Mouse (Mus musculus) CH12.LX (cell line): Measurements from ENCODE around the gene Sec14l1. TPM values are rescaled to one million over a fixed set of nuclear protein-coding genes. Genes with fewer than 3 reads are reported as not detected.

Experiments
- DNase-seq: peaks from one replicate; pipeline ENCODE4 v3.0.0-alpha.2; 2013; ENCODE audit errors: extremely low read depth
- H3K27ac ChIP-seq: 2 replicates; pipeline ENCODE4 v1.5.1; 2012; ENCODE audit warnings: low read depth, mild to moderate bottlenecking, control low read depth, moderate library complexity; ENCODE audit not compliant: insufficient read depth
- H3K27me3 ChIP-seq: replicated peaks from 2 replicates; pipeline ENCODE3; 2012; ENCODE audit warnings: inconsistent platforms
- H3K36me3 ChIP-seq, 2 experiments: replicated peaks in 1 of 2; 2 replicates each; pipeline versions ENCODE3 to v1.6.1; 2012; ENCODE audit warnings: inconsistent platforms in 1 of 2, low read length in 1 of 2, mild to moderate bottlenecking in 1 of 2, mixed read lengths in 1 of 2, moderate library complexity in 1 of 2; ENCODE audit not compliant: control insufficient read depth in 1 of 2, insufficient read depth in 1 of 2
- H3K4me1 ChIP-seq, 2 experiments: 2 replicates each; pipeline ENCODE4 v1.6.1; 2012; ENCODE audit warnings: inconsistent platforms in 1 of 2, moderate library complexity in 1 of 2; ENCODE audit not compliant: insufficient read depth in 2 of 2, control insufficient read depth in 1 of 2
- H3K4me2 ChIP-seq: 2 replicates; pipeline ENCODE4 v1.6.1; 2012; ENCODE audit warnings: low read depth, mild to moderate bottlenecking, control low read depth; ENCODE audit not compliant: poor library complexity, insufficient read depth, severe bottlenecking
- H3K4me3 ChIP-seq, 3 experiments: fragments of 150-350 bp in 1 of 3; sonication (generic) in 1 of 3; replicated peaks in 1 of 3; 2 replicates each; pipeline versions ENCODE3 to v1.5.1; 2011 to 2012; ENCODE audit warnings: low read depth in 2 of 3, low read length in 2 of 3, mild to moderate bottlenecking in 2 of 3, moderate library complexity in 2 of 3, control low read depth in 1 of 3, improper control_type of control experiment in 1 of 3, inconsistent platforms in 1 of 3, mixed read lengths in 1 of 3; ENCODE audit not compliant: poor library complexity in 1 of 3
- H3K79me2 ChIP-seq: replicated peaks from 2 replicates; pipeline ENCODE4 v1.6.1; 2012; ENCODE audit warnings: mild to moderate bottlenecking, moderate library complexity; ENCODE audit not compliant: control insufficient read depth, poor library complexity, insufficient read depth, severe bottlenecking; ENCODE audit errors: extremely low read depth
- H3K9ac ChIP-seq: 2 replicates; pipeline ENCODE4 v1.6.1; 2012; ENCODE audit warnings: low read depth, mild to moderate bottlenecking, control low read depth, moderate library complexity; ENCODE audit not compliant: insufficient read depth
- H3K9me3 ChIP-seq: replicated peaks from 2 replicates; pipeline ENCODE3; 2012; ENCODE audit warnings: low read length, inconsistent platforms, mixed read lengths
- BHLHE40 ChIP-seq: IDR thresholded peaks from 2 replicates; pipeline ENCODE4 v1.6.1; 2011; ENCODE audit warnings: mild to moderate bottlenecking, low read depth, low read length, improper control_type of control experiment
- CHD1 ChIP-seq: IDR thresholded peaks from 2 replicates; pipeline ENCODE4 v1.6.1; 2012; ENCODE audit warnings: low read depth, low read length, improper control_type of control experiment, inconsistent platforms
- CHD2 ChIP-seq: IDR thresholded peaks from 2 replicates; pipeline ENCODE4 v1.6.1; 2011; ENCODE audit warnings: low read length, improper control_type of control experiment
- CTCF ChIP-seq, 2 experiments: IDR thresholded peaks in 1 of 2; conservative IDR thresholded peaks in 1 of 2; 2 replicates each; pipeline ENCODE4 v1.5.1; 2011 to 2012; ENCODE audit warnings: low read depth in 2 of 2, low read length in 2 of 2, improper control_type of control experiment in 1 of 2, inconsistent platforms in 1 of 2, mild to moderate bottlenecking in 1 of 2, moderate library complexity in 1 of 2
- E2F4 ChIP-seq: IDR thresholded peaks from 2 replicates; pipeline ENCODE4 v1.6.1; 2011; ENCODE audit warnings: low read depth, low read length, improper control_type of control experiment; ENCODE audit not compliant: insufficient replicate concordance
- HCFC1 ChIP-seq: IDR thresholded peaks from 2 replicates; pipeline ENCODE4 v1.6.1; 2012; ENCODE audit warnings: low read depth, mild to moderate bottlenecking, inconsistent platforms, low read length, improper control_type of control experiment
- IRF4 ChIP-seq: IDR thresholded peaks from 2 replicates; pipeline ENCODE4 v1.6.1; 2014; ENCODE audit warnings: low read depth, mild to moderate bottlenecking, inconsistent platforms, low read length, improper control_type of control experiment
- JUND ChIP-seq: conservative IDR thresholded peaks from 2 replicates; pipeline ENCODE4 v1.6.1; 2011; ENCODE audit warnings: low read depth, low read length, improper control_type of control experiment
- KAT2A ChIP-seq: IDR thresholded peaks from 2 replicates; pipeline ENCODE4 v1.6.1; 2012; ENCODE audit warnings: low read length, improper control_type of control experiment, inconsistent platforms; ENCODE audit not compliant: insufficient replicate concordance
- MEF2A ChIP-seq: IDR thresholded peaks from 2 replicates; pipeline ENCODE4 v1.6.1; 2014; ENCODE audit warnings: low read depth, mild to moderate bottlenecking, inconsistent platforms, low read length, improper control_type of control experiment, borderline replicate concordance
- MYC ChIP-seq: IDR thresholded peaks from 2 replicates; pipeline ENCODE4 v1.6.1; 2011; ENCODE audit warnings: low read depth, mild to moderate bottlenecking, improper control_type of control experiment, low read length
- NELFE ChIP-seq: IDR thresholded peaks from 2 replicates; pipeline ENCODE4 v1.6.1; 2011; ENCODE audit warnings: low read depth, low read length, improper control_type of control experiment
- NRF1 ChIP-seq: IDR thresholded peaks from 2 replicates; pipeline ENCODE4 v1.6.1; 2014; ENCODE audit warnings: low read depth, mild to moderate bottlenecking, inconsistent platforms, low read length, improper control_type of control experiment, moderate library complexity
- PAX5 ChIP-seq: IDR thresholded peaks from 2 replicates; pipeline ENCODE4 v1.6.1; 2012; ENCODE audit warnings: low read length, inconsistent platforms, mixed read lengths
- RCOR1 ChIP-seq: conservative IDR thresholded peaks from 2 replicates; pipeline ENCODE4 v1.6.1; 2012; ENCODE audit warnings: low read depth, mild to moderate bottlenecking, inconsistent platforms, low read length, improper control_type of control experiment
- SMC3 ChIP-seq: IDR thresholded peaks from 2 replicates; pipeline ENCODE4 v1.6.1; 2011; ENCODE audit warnings: low read depth, low read length, improper control_type of control experiment
- TBP ChIP-seq: conservative IDR thresholded peaks from 2 replicates; pipeline ENCODE4 v1.6.1; 2011; ENCODE audit warnings: low read depth, low read length, improper control_type of control experiment
- TCF12 ChIP-seq: IDR thresholded peaks from 2 replicates; pipeline ENCODE4 v1.6.1; 2014; ENCODE audit warnings: low read depth, mild to moderate bottlenecking, inconsistent platforms, low read length, improper control_type of control experiment
- UBTF ChIP-seq: IDR thresholded peaks from 2 replicates; pipeline ENCODE4 v1.6.1; 2012; ENCODE audit warnings: low read depth, mild to moderate bottlenecking, inconsistent platforms, low read length, improper control_type of control experiment, moderate library complexity
- USF1 ChIP-seq: IDR thresholded peaks from 2 replicates; pipeline ENCODE4 v1.6.1; 2014; ENCODE audit warnings: low read depth, mild to moderate bottlenecking, inconsistent platforms, low read length, improper control_type of control experiment
- USF2 ChIP-seq: conservative IDR thresholded peaks from 2 replicates; pipeline ENCODE4 v1.6.1; 2011; ENCODE audit warnings: low read depth, low read length, improper control_type of control experiment
- ZKSCAN1 ChIP-seq: IDR thresholded peaks from 2 replicates; pipeline ENCODE4 v1.6.1; 2012; ENCODE audit warnings: low read depth, inconsistent platforms, low read length, improper control_type of control experiment, borderline replicate concordance
- ZMIZ1 ChIP-seq: IDR thresholded peaks from 2 replicates; pipeline ENCODE4 v1.6.1; 2012; ENCODE audit warnings: low read depth, mild to moderate bottlenecking, inconsistent platforms, low read length, improper control_type of control experiment
- ZNF384 ChIP-seq: IDR thresholded peaks from 2 replicates; pipeline ENCODE4 v1.6.1; 2012; ENCODE audit warnings: low read depth, low read length, improper control_type of control experiment, inconsistent platforms
- dilution Hi-C: fragments of 300-500 bp; cut with MboI; formaldehyde crosslinking; loops from 2 replicates; pipeline ENCODE4 v1.14.3; 2020; ENCODE audit warnings: low sequenced_read_pairs; ENCODE audit not compliant: extremely low pct_unique_long_range_greater_than_20kb, extremely low pct_ligation_motif_present
- in situ Hi-C: fragments of 300-500 bp; cut with MboI; formaldehyde crosslinking; loops from 3 replicates; pipeline ENCODE4 v1.14.3; 2019; ENCODE audit warnings: low sequenced_read_pairs, low pct_ligation_motif_present, low pct_unique_long_range_greater_than_20kb, mixed read lengths
- polyA plus RNA-seq: library from polyadenylated mRNA; unstranded; fragments of >175 nt; gene quantifications from 2 replicates; pipeline ENCODE4 v1.2.1, GENCODE M21; 2012; ENCODE audit warnings: low read depth; ENCODE audit not compliant: insufficient read length
- total RNA-seq, 2 experiments: library from RNA; depleted of rRNA; stranded (reverse); fragments of 300-350 nt in 1 of 2; fragments of >200 nt in 1 of 2; gene quantifications; 2 replicates each; pipeline ENCODE4 v1.2.3; 2012 to 2014

Gene Sec14l1
- total and polyA plus RNA-seq, 3 experiments = 18.5 to 28.2 (median 21.5) TPM

DNA sequence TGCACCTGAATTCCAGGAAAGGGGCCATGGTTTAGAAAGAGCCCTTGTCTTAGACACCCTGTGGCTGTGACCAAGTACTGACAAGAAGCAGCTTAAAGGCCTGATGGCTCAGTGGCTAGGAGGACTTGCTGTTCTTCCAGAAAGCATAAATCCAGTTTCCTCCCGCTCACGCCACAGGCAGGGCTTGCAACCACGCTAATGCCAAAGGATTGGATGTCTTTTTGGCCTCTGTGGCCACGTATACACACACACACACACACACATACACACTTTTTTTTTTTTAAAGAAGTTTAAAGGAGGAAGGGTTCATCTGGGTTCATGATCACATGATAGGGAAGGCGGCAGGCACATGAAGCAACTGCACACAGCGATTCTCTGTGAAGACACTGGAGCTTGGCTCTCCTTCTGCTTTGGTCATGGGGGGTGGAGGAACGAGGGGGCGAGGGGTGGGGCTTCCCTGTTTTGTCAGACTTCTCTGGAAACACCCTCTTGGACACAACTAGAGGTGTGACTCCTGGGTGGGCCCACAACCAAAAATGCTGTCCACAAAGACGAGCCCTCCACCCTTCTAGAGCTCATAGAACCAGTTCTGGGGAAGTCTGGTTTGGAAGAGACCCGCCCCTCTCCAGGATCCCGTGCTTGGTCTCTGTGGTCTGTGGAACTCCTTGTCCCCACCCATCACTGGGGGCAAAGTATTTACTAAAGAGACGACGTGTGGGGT is 26.5 kb upstream of the Sec14l1 start:
- H3K79me2 ChIP-seq = no peaks in the 10 kb centered on the region; the same call in 1 of the 2 replicates
- no peak overlapping the region for H3K9ac ChIP-seq
- H3K4me1 ChIP-seq = peaks cover 12 to 39% of the 10 kb centered on the region in 2 experiments
- H3K4me3 ChIP-seq = no peak overlapping the region
- in situ Hi-C loops (no loop called here), dilution Hi-C loops (no loop called here)
- no peak for DNase-seq
- H3K4me2 ChIP-seq = no peak overlapping the region
- no peak for TF ChIP-seq RCOR1
- no peak for TF ChIP-seq CHD2
- TF ChIP-seq ZKSCAN1 = no peak
- TF ChIP-seq NELFE = no peak
- TF ChIP-seq BHLHE40 = no peak
- TF ChIP-seq TBP = no peak
- no peak for TF ChIP-seq SMC3
- no peak for TF ChIP-seq HCFC1
- no peak for TF ChIP-seq CHD1
- TF ChIP-seq JUND = no peak
- TF ChIP-seq KAT2A = no peak
- TF ChIP-seq USF2 = no peak
- TF ChIP-seq PAX5 = no peak
- TF ChIP-seq NRF1 = no peak
- no peaks in the 10 kb centered on the region for H3K27me3 ChIP-seq
- H3K27ac ChIP-seq = no peak overlapping the region
- no peaks in the 10 kb centered on the region for H3K9me3 ChIP-seq
- peaks cover 8 to 25% of the 10 kb centered on the region in 2 experiments for H3K36me3 ChIP-seq

DNA sequence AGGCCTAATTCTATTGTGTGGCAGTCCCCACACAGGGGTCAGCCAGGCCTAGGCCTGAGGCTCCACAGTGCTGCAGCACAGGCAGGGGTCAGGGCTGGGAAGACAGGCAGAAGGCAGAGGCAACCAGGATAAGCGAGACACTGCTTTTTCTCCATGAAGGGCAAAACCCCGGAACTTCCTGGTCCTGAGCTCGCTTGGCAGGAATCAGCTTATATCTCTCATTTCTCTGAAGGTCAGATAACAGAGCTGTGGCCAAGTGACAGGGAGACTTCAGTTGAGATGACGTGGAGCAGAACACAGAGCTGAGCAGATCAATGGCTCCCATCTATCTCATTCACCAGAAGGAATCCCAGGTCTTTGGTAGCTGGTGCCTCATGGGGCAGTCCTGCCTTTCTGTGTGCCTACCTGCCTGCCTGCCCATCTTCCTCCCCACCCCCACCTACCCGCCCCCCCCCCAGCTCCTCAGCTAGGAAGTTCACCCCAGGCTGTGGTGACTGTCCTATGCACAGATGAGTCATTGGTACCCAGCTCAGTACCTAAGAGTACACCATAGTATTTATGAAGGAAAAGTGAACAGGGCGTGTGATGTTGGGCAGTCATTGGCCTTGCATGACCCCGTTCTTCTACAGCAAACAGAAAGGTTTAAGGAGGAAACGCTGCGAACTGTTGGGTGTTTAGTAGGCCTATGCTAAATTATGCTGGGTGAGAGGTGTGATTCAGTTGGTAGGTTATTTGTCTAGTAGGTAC is 25.1 kb upstream of the Sec14l1 start:
- DNase-seq = no peak
- Histone ChIP-seq H3K4me1 (peaks cover 19 to 48% of the 10 kb centered on the region in 2 experiments), H3K27ac (no peak overlapping the region), H3K27me3 (peaks cover 10% of the 10 kb centered on the region), H3K4me3 (no peak overlapping the region), H3K79me2 (no peaks in the 10 kb centered on the region; the same call in 1 of the 2 replicates), H3K36me3 (peaks cover 0 to 13% of the 10 kb centered on the region in 2 experiments), H3K9me3 (no peaks in the 10 kb centered on the region), H3K4me2 (no peak overlapping the region), H3K9ac (no peak overlapping the region)
- dilution Hi-C loops (no loop called here), in situ Hi-C loops (no loop called here)
- TF ChIP-seq CTCF (conservative IDR thresholded peaks at IDR 0.05 in 1 of 2, IDR thresholded peaks at IDR 0.05 in 1 of 2; ENCODE audit: low read depth in 2 of 2, low read length in 2 of 2) (no peak), HCFC1 (no peak), MYC (no peak), NELFE (no peak), SMC3 (no peak), RCOR1 (no peak), ZMIZ1 (no peak), TCF12 (no peak), PAX5 (no peak), MEF2A (no peak), ZNF384 (no peak), E2F4 (no peak), UBTF (no peak), IRF4 (no peak), USF1 (no peak)
